Mouse (Mus musculus): ENCODE results near the gene Htr3b. TPM values are rescaled to one million over a fixed set of nuclear protein-coding genes. Genes with fewer than 3 reads are reported as not detected.
A peak's percentile ranks its signal among the peaks of the same experiment; 100 is the strongest.

The Htr3b gene
- 0.10 and 0.32 TPM in 2 replicates for polyA plus RNA-seq (2015; fragmentation: Nextera tagmentation; extraction: Ambion mirVana)

DNA sequence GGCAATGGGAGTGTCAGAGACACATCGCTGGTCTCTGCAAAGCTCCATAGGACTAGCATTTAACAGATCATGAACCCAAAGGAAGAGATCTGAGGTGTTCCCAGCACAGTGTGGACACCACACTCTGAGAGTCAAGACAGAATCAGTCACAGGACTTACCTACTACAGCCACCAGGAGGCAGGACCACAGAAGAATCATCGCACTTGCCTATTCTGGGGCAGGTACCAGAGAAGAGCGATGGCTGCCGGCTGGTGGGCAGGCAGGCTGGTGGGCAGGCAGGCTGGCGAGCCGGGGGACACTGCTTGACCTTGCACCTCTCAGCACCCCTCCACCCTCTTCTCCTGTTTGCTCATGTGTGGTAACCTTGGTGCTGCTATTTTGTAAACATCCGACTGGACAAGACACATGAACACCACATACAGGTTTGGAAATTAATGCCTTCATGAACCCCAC is at the start of gene Htr3b:
Gene Htr3b (minus strand): TSS at position 404 of the 454 bp plus-strand sequence.
- Histone ChIP-seq H3K27me3 (ENCODE audit: insufficient read depth, low read length) (peaks cover 8% of the 10 kb centered on the region), H3K9me3 (ENCODE audit: low read length) (no peaks in the 10 kb centered on the region), H3K27ac (ENCODE audit: low read length) (no peak within 1 kb of the TSS), H3K4me1 (ENCODE audit: insufficient read depth, low read length) (peaks cover 10% of the 10 kb centered on the region), H3K9ac (replicated peaks; ENCODE audit: low read length) (no peak within 1 kb of the TSS), H3K36me3 (ENCODE audit: insufficient read depth, low read length) (no peaks in the 10 kb centered on the region), H3K4me3 (ENCODE audit: low read length) (no peak within 1 kb of the TSS), H3K4me2 (replicated peaks; ENCODE audit: low read depth, low read length) (no peak within 1 kb of the TSS)
- whole genome bisulfite sequencing: 71% methylated on average over 7 of the region's 7 CpGs
- ATAC-seq (ENCODE audit: low FRiP score, low TSS enrichment): no peak

DNA sequence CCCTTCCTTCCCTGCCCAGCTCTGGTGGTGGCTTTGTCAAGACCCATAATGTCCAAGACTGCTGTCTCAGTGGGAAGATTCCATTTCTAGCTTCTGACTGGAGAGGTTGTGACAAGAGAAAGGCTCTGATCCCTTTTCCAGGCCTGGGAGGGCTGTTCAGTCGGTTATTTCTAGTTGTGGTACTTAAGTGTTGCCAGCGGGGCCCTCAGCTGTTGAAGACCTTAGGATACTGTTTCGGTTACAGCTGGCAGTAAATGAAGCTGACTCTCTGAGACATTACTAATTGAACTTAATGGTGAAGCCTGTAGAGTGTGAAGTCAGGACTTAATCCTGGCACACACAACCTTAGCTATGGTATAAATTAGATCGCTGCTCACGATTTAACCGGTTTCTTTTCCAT is 34.5 kb upstream of the Htr3b start:
- H3K4me1 ChIP-seq (ENCODE audit: insufficient read depth, low read length): no peaks in the 10 kb centered on the region
- 65% methylated on average over 6 of the region's 6 CpGs for WGBS
- H3K4me3 ChIP-seq (ENCODE audit: low read length): no peak overlapping the region
- no peak for ATAC-seq (ENCODE audit: low FRiP score, low TSS enrichment)
- no peak overlapping the region for H3K9ac ChIP-seq (replicated peaks; ENCODE audit: low read length)
- H3K36me3 ChIP-seq (ENCODE audit: insufficient read depth, low read length): peaks cover 26% of the 10 kb centered on the region; the same call in 1 of the 2 replicates
- no peaks in the 10 kb centered on the region for H3K9me3 ChIP-seq (ENCODE audit: low read length)
- no peak overlapping the region for H3K27ac ChIP-seq (ENCODE audit: low read length)
- H3K4me2 ChIP-seq (replicated peaks; ENCODE audit: low read depth, low read length): no peak overlapping the region
- H3K27me3 ChIP-seq (ENCODE audit: insufficient read depth, low read length): no peaks in the 10 kb centered on the region

DNA sequence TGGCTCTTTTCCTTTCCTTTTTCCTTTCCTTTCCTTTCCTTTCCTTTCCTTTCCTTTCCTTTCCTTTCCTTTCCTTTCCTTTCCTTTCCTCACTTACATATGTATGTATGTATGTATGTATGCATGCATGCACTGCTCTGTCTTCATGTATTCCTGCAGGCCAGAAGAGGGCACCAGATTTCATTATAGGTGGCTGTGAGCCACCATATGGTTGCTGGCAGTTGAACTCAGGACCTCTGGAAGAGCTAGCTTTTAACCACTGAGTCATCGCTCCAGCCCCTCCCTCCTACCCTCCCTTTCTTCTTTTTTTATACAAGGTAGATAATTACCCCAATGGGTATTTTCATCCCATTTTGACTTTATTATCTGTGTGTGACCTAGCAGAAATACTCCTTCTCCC is 30.9 kb upstream of the Htr3b start:
- 100% methylated on average over 1 of the region's 1 CpGs for WGBS
- no peak for ATAC-seq (ENCODE audit: low FRiP score, low TSS enrichment)

DNA sequence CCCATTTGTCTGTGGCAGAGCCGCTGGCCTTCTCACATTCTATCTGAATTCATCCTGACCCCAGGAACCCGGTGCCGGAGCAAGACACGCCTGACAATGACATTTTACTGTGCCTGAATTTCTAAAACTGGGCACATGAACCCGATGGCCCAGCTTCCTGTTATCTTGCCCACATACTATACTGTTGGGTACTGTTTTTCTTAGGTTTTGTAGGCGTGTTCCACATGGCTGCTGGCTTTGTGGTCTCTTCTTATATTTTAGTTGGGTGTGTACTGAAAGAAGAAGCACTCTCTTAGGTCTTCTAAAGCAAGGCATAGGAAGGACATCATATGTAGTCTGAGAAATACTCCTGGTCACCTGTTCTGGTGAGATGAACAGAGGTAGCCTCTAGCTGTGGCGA is 30.0 kb upstream of the Htr3b start:
- 92% methylated on average over 7 of the region's 7 CpGs for WGBS

More for the DNA sequence above, 30.9 kb upstream of the Htr3b start:
- no peaks in the 10 kb centered on the region for H3K27me3 ChIP-seq (ENCODE audit: insufficient read depth, low read length)
- no peak overlapping the region for H3K27ac ChIP-seq (ENCODE audit: low read length)
- no peak overlapping the region for H3K4me3 ChIP-seq (ENCODE audit: low read length)
- 0 out of 2 replicates have a peak, but pooled peaks cover 15% of the 10 kb centered on the region for H3K36me3 ChIP-seq (ENCODE audit: insufficient read depth, low read length)
- no peaks in the 10 kb centered on the region for H3K9me3 ChIP-seq (ENCODE audit: low read length)
- H3K9ac ChIP-seq (replicated peaks; ENCODE audit: low read length): no peak overlapping the region
- H3K4me2 ChIP-seq (replicated peaks; ENCODE audit: low read depth, low read length): no peak overlapping the region
- H3K4me1 ChIP-seq (ENCODE audit: insufficient read depth, low read length): no peaks in the 10 kb centered on the region

DNA sequence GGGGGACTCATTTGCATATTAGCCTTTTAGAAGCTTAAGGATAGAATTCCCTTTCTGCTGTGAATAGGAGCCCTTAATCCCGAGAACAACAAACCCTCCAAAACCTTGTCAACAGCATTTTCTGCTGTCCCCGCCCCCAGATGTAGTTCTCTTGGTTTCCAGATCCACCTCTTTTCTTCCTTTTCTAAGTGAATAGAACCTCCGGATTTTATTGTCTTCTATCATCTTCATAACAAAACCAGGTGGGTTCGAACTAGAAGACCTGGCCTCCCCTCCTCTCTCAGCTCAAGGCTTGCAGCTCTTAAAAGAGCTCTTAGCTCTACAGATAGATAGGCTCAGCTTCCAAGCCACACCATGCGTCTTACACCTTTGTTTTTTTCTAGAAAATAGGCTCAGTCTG is 26.9 kb upstream of the Htr3b start:
- WGBS: 81% methylated on average over 5 of the region's 5 CpGs
- Histone ChIP-seq H3K4me2 (replicated peaks; ENCODE audit: low read depth, low read length) (no peak overlapping the region), H3K36me3 (ENCODE audit: insufficient read depth, low read length) (0 out of 2 replicates have a peak, but pooled peaks cover 4% of the 10 kb centered on the region), H3K4me3 (ENCODE audit: low read length) (no peak overlapping the region), H3K9me3 (ENCODE audit: low read length) (no peaks in the 10 kb centered on the region), H3K4me1 (ENCODE audit: insufficient read depth, low read length) (peaks cover 18% of the 10 kb centered on the region), H3K9ac (replicated peaks; ENCODE audit: low read length) (no peak overlapping the region), H3K27me3 (ENCODE audit: insufficient read depth, low read length) (no peaks in the 10 kb centered on the region), H3K27ac (ENCODE audit: low read length) (no peak overlapping the region)
- ATAC-seq (ENCODE audit: low FRiP score, low TSS enrichment): no peak

More for the DNA sequence above, 30.0 kb upstream of the Htr3b start:
- no peak overlapping the region for H3K27ac ChIP-seq (ENCODE audit: low read length)
- ATAC-seq (ENCODE audit: low FRiP score, low TSS enrichment): no peak
- H3K4me3 ChIP-seq (ENCODE audit: low read length): no peak overlapping the region
- no peaks in the 10 kb centered on the region for H3K27me3 ChIP-seq (ENCODE audit: insufficient read depth, low read length)
- no peaks in the 10 kb centered on the region for H3K9me3 ChIP-seq (ENCODE audit: low read length)
- H3K4me2 ChIP-seq (replicated peaks; ENCODE audit: low read depth, low read length): no peak overlapping the region
- H3K9ac ChIP-seq (replicated peaks; ENCODE audit: low read length): no peak overlapping the region
- H3K36me3 ChIP-seq (ENCODE audit: insufficient read depth, low read length): 0 out of 2 replicates have a peak, but pooled peaks cover 7% of the 10 kb centered on the region
- no peaks in the 10 kb centered on the region for H3K4me1 ChIP-seq (ENCODE audit: insufficient read depth, low read length)

DNA sequence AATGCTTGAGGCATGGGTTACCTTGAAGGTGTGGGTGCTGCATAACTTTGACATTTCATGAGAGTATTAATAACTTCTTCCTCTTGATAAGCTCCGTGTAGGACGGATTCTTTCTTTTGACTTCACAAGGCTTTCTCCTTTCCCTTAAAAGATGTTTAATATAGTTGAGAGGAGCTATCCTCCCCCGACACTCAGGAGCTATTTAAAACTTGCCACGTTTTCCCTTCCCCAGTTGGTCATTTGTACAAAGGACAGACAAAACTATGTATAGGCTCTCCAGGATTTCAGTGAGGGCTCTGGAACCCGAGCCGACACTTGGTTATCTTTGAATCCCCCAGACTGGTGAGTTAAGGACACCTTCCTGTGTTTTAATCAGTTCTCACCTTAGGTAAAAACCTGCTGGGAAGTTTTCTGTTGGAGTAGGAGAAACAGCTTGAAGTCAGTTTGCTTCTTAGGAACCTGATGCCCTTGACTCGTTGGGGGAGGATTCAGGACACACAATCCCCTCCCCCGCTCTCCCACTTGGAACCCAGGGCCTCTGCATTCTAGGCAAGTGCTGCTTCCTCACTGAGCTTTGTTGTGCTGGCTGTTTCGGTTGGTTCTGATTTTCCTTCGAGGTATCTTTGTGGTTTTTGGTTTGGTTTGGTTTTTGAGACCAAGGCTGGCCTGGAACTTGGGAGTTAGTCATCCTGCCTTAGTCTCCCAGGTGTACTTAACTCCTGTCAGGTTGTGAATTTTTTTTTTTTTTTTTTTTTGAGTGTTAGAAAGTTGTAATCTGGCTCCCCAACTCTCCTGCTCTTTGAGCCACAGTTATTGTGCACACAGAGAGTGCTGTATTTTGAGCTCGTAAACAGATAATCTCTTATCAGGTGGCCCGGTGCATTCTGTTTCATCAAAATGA is 22.7 kb upstream of the Htr3b start:
- peak overlapping the region; percentile 14; the same call in 1 of the 2 replicates for H3K27ac ChIP-seq (ENCODE audit: low read length)
- H3K36me3 ChIP-seq (ENCODE audit: insufficient read depth, low read length): no peaks in the 10 kb centered on the region
- no peak for ATAC-seq (ENCODE audit: low FRiP score, low TSS enrichment)
- no peaks in the 10 kb centered on the region for H3K9me3 ChIP-seq (ENCODE audit: low read length)
- H3K9ac ChIP-seq (replicated peaks; ENCODE audit: low read length): peak overlapping the region; percentile 35; the same call in 1 of the 2 replicates
- 29% methylated on average over 12 of the region's 12 CpGs for WGBS
- peak overlapping the region; percentile 9 for H3K4me3 ChIP-seq (ENCODE audit: low read length)
- H3K27me3 ChIP-seq (ENCODE audit: insufficient read depth, low read length): no peaks in the 10 kb centered on the region
- peaks cover 22% of the 10 kb centered on the region for H3K4me1 ChIP-seq (ENCODE audit: insufficient read depth, low read length)
- H3K4me2 ChIP-seq (replicated peaks; ENCODE audit: low read depth, low read length): peak overlapping the region; percentile 75

DNA sequence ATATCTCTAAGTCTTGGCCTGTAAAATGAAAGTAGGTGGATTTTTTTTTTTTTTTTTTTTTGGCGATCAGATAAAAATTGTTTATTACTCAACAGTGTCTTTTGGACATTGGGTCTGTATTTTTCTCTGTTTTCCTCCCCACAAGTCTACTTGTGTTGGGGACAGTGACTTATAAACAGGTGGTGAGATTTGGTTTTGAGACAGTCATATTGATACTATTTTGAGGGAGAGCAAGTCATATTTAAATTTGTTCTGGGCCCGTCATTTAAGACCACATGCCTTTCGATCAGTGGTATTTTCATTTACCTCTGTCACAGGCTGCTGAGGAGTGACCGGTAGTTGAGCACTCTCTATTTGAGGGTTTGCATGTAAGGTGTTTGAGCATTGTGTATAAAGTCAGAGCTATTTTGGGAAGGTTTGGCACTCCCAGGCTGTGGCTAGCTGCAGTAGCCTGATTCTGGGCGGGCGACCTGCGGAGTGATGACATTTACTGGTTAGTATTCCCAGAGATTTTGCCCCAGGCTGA is 21.9 kb upstream of the Htr3b start:
- Histone ChIP-seq H3K27me3 (ENCODE audit: insufficient read depth, low read length) (no peaks in the 10 kb centered on the region), H3K27ac (ENCODE audit: low read length) (peak overlapping the region; percentile 14; the same call in 1 of the 2 replicates), H3K36me3 (ENCODE audit: insufficient read depth, low read length) (no peaks in the 10 kb centered on the region), H3K4me2 (replicated peaks; ENCODE audit: low read depth, low read length) (peak overlapping the region; percentile 75), H3K4me3 (ENCODE audit: low read length) (peak overlapping the region; percentile 9), H3K4me1 (ENCODE audit: insufficient read depth, low read length) (peaks cover 22% of the 10 kb centered on the region), H3K9me3 (ENCODE audit: low read length) (no peaks in the 10 kb centered on the region), H3K9ac (replicated peaks; ENCODE audit: low read length) (peak overlapping the region; percentile 35; the same call in 1 of the 2 replicates)
- ATAC-seq (ENCODE audit: low FRiP score, low TSS enrichment): no peak
- 24% methylated on average over 7 of the region's 7 CpGs for WGBS

DNA sequence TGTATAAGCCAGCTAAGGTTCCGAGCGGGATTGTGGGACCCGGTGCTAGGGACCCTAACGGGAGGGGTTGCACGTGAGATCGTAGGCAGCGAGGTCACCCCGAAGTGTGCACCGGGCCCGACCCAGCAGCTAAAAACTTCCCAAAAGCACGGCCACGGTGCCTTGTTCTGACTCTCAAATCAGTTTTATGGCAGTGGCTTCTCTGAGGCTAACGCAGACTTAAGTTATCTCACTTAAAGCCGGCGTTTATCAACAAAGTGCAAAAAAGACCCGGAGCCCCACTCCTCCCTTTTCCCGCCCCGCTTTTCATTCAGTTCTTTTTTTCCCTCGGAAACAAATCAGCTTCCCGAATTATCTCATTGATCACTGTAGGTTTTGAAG is 20.9 kb upstream of the Htr3b start:
- Histone ChIP-seq H3K9me3 (ENCODE audit: low read length) (no peaks in the 10 kb centered on the region), H3K36me3 (ENCODE audit: insufficient read depth, low read length) (no peaks in the 10 kb centered on the region), H3K4me2 (replicated peaks; ENCODE audit: low read depth, low read length) (peak overlapping the region; percentile 75), H3K27ac (ENCODE audit: low read length) (peak overlapping the region; percentile 88), H3K9ac (replicated peaks; ENCODE audit: low read length) (peak overlapping the region; percentile 82), H3K4me3 (ENCODE audit: low read length) (peak overlapping the region; percentile 82), H3K4me1 (ENCODE audit: insufficient read depth, low read length) (peaks cover 22% of the 10 kb centered on the region), H3K27me3 (ENCODE audit: insufficient read depth, low read length) (no peaks in the 10 kb centered on the region)
- ATAC-seq (ENCODE audit: low FRiP score, low TSS enrichment): no peak
- 0% methylated on average over 20 of the region's 20 CpGs for WGBS

DNA sequence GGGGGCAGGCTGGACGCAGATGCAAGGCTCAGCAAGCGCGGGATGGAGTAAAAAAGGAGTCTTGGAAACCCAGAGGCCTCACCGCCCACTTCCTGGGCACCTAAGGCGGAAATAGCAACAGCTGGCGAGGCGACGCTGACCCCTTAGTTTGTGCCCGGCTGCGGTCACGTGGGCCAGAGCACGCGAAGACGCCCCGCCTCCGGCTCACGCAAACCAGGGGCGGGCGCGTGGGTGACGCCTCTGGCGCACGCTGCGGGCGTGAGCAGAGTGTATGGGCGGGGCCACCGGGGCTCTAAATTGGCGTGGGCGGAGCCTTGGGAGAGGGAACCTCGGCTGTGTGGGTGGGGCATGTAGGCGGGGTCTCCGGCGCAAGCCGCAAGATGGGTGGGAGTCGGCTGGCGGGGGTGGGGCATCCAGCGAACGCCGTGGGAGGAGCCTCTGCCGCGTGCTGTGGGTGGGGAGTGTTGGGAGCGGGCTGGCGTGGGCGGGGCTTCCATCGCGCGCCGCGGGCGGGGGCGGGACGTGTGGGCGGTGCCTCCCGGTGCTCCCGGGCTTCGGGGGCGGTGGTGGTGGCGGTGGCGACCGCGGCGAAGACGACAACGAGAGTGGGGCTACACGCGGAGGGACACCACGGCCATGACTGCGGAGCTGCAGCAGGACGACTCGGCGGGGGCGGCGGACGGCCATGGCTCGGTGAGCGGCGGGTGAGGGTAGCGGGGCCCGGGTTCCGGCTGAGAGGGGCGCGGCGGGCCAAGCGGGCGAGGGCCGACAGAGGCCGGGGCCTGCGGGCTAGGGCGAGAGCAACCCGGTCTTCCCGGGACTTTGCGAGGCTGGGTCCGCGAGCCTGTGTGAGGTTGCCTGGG is 20.3 kb upstream of the Htr3b start, which contains the start of gene Usp28:
Gene Usp28 (plus strand): TSS at position 531 of the 863 bp plus-strand sequence.
- H3K27ac ChIP-seq (ENCODE audit: low read length): peak within 1 kb of the TSS; percentile 90
- ATAC-seq (ENCODE audit: low FRiP score, low TSS enrichment): peak; percentile 94
- peak within 1 kb of the TSS; percentile 82 for H3K4me3 ChIP-seq (ENCODE audit: low read length)
- H3K36me3 ChIP-seq (ENCODE audit: insufficient read depth, low read length): no peaks in the 10 kb centered on the region
- peak within 1 kb of the TSS; percentile 82 for H3K9ac ChIP-seq (replicated peaks; ENCODE audit: low read length)
- H3K4me2 ChIP-seq (replicated peaks; ENCODE audit: low read depth, low read length): peak within 1 kb of the TSS; percentile 75
- H3K4me1 ChIP-seq (ENCODE audit: insufficient read depth, low read length): peaks cover 22% of the 10 kb centered on the region
- no peaks in the 10 kb centered on the region for H3K9me3 ChIP-seq (ENCODE audit: low read length)
- WGBS: under 1% methylated on average over 61 of the region's 94 CpGs
- no peaks in the 10 kb centered on the region for H3K27me3 ChIP-seq (ENCODE audit: insufficient read depth, low read length)

Data from kidney, embryonic 16.5 days (tissue).